Mouse (Mus musculus): ENCODE results near the gene Lasp1.

- no peak for TF ChIP-seq POLR2A (IDR thresholded peaks at IDR 0.05; ENCODE audit: low read depth, low read length)
- no peak for TF ChIP-seq CHD2 (IDR thresholded peaks at IDR 0.05; ENCODE audit: low read length)
- no peak for TF ChIP-seq IRF4 (IDR thresholded peaks at IDR 0.05; ENCODE audit: low read depth, low read length)
- TF ChIP-seq CTCF (conservative IDR thresholded peaks at IDR 0.05 in 1 of 2, IDR thresholded peaks at IDR 0.05 in 1 of 2; ENCODE audit: low read depth in 2 of 2, low read length in 2 of 2): no peak
- TF ChIP-seq NRF1 (IDR thresholded peaks at IDR 0.05; ENCODE audit: low read depth, low read length): no peak
- no peak for TF ChIP-seq GABPA (IDR thresholded peaks at IDR 0.05; ENCODE audit: insufficient replicate concordance, low read depth, low read length)
- TF ChIP-seq PAX5 (IDR thresholded peaks at IDR 0.05; ENCODE audit: low read length): no peak
- TF ChIP-seq TCF12 (IDR thresholded peaks at IDR 0.05; ENCODE audit: low read depth, low read length): no peak
- no peak for TF ChIP-seq ETS1 (conservative IDR thresholded peaks at IDR 0.05; ENCODE audit: low read depth, low read length)
- TF ChIP-seq EP300 (IDR thresholded peaks at IDR 0.05; ENCODE audit: low read length): no peak
- TF ChIP-seq ZC3H11A (IDR thresholded peaks at IDR 0.05; ENCODE audit: low read depth, low read length): no peak
- no peak for TF ChIP-seq TBP (conservative IDR thresholded peaks at IDR 0.05; ENCODE audit: low read depth, low read length)
- no peak for TF ChIP-seq HCFC1 (IDR thresholded peaks at IDR 0.05; ENCODE audit: low read depth, low read length)
Measured at GRCm38 (mm10) chr11:97821401-97822064, 22.7 kb downstream of the Lasp1 start.

Data from CH12.LX (cell line).